Mouse (Mus musculus) c-Kit-negative CD71-positive TER-119-positive erythroid progenitor cells, embryonic 14.5 days (primary cell): ENCODE measurements around the gene Asprv1.

Experiments used
- DNase-seq: peaks from one replicate; pipeline ENCODE4 v3.0.0-alpha.2; 2013; ENCODE audit warnings: low read depth, low spot score

The Asprv1 gene

GRCm38 (mm10) chr6:86627946-86628345, at the start of gene Asprv1:
Asprv1 (plus strand) TSS chr6:86628164.
- DNase-seq = no peak

- no peak for DNase-seq
Observed at GRCm38 (mm10) chr6:86578396-86578795, 49.6 kb upstream of the Asprv1 start.

GRCm38 (mm10) chr6:86579066-86579784, 48.7 kb upstream of the Asprv1 start:
- DNase-seq = no peak

- no peak for DNase-seq
Observed at GRCm38 (mm10) chr6:86579926-86580325, 48.0 kb upstream of the Asprv1 start.

GRCm38 (mm10) chr6:86583141-86583540, 44.8 kb upstream of the Asprv1 start:
- DNase-seq = no peak

- no peak for DNase-seq
Observed at GRCm38 (mm10) chr6:86583601-86584215, 44.3 kb upstream of the Asprv1 start.

- no peak for DNase-seq
Observed at GRCm38 (mm10) chr6:86584296-86585015, 43.5 kb upstream of the Asprv1 start.

GRCm38 (mm10) chr6:86585070-86585600, 42.8 kb upstream of the Asprv1 start:
- no peak for DNase-seq

- DNase-seq = no peak
Observed at GRCm38 (mm10) chr6:86586070-86586469, 41.9 kb upstream of the Asprv1 start.

GRCm38 (mm10) chr6:86588429-86588828, 39.5 kb upstream of the Asprv1 start:
- no peak for DNase-seq

- DNase-seq = no peak
Observed at GRCm38 (mm10) chr6:86593146-86593897, 34.6 kb upstream of the Asprv1 start.

- DNase-seq = peak; percentile 54
Observed at GRCm38 (mm10) chr6:86594636-86595035, 33.3 kb upstream of the Asprv1 start.

- DNase-seq = no peak
Observed at GRCm38 (mm10) chr6:86595865-86596440, 32.0 kb upstream of the Asprv1 start.

GRCm38 (mm10) chr6:86598742-86599193, 29.2 kb upstream of the Asprv1 start:
- DNase-seq = no peak

- peak; percentile 84 for DNase-seq
Observed at GRCm38 (mm10) chr6:86599197-86599596, 28.8 kb upstream of the Asprv1 start.

GRCm38 (mm10) chr6:86599951-86600414, 28.0 kb upstream of the Asprv1 start:
- DNase-seq = peak; percentile 55

GRCm38 (mm10) chr6:86605260-86605659, 22.7 kb upstream of the Asprv1 start:
- no peak for DNase-seq

GRCm38 (mm10) chr6:86606289-86606688, 21.7 kb upstream of the Asprv1 start:
- DNase-seq = no peak

- no peak for DNase-seq
Observed at GRCm38 (mm10) chr6:86607471-86607870, 20.5 kb upstream of the Asprv1 start.

- no peak for DNase-seq
Observed at GRCm38 (mm10) chr6:86609235-86609634, 18.7 kb upstream of the Asprv1 start.

GRCm38 (mm10) chr6:86610714-86611113, 17.2 kb upstream of the Asprv1 start:
- no peak for DNase-seq
